Mouse (Mus musculus) myocyte (in vitro differentiated cells): ENCODE measurements around the gene Hlcs.

Experiments
- E2F4 ChIP-seq: IDR thresholded peaks from one replicate; pipeline ENCODE4 v1.6.1; 2011; ENCODE audit warnings: mild to moderate bottlenecking, control low read depth, moderate library complexity; ENCODE audit not compliant: insufficient read depth
- MAX ChIP-seq: IDR thresholded peaks from one replicate; pipeline ENCODE4 v1.6.1; 2011; ENCODE audit warnings: low read depth, mild to moderate bottlenecking, control low read depth
- MYOD1 ChIP-seq, 3 experiments: IDR thresholded peaks; one replicate each; pipeline ENCODE4 v1.6.1; 2011; ENCODE audit warnings: control low read depth in 2 of 3, low read depth in 2 of 3, mild to moderate bottlenecking in 2 of 3, moderate library complexity in 1 of 3; ENCODE audit not compliant: insufficient read length in 2 of 3, control insufficient read depth in 1 of 3
- POLR2A ChIP-seq: IDR thresholded peaks from one replicate; pipeline ENCODE4 v1.6.1; 2011; ENCODE audit warnings: low read depth, mild to moderate bottlenecking, control low read depth, moderate library complexity; ENCODE audit not compliant: insufficient read length
- POLR2AphosphoS2 ChIP-seq: IDR thresholded peaks from one replicate; pipeline ENCODE4 v1.6.1; 2011; ENCODE audit warnings: low read depth, control low read depth; ENCODE audit not compliant: insufficient read length
- USF1 ChIP-seq: IDR thresholded peaks from one replicate; pipeline ENCODE4 v1.6.1; 2011; ENCODE audit warnings: low read depth, mild to moderate bottlenecking, control low read depth, moderate library complexity

DNA sequence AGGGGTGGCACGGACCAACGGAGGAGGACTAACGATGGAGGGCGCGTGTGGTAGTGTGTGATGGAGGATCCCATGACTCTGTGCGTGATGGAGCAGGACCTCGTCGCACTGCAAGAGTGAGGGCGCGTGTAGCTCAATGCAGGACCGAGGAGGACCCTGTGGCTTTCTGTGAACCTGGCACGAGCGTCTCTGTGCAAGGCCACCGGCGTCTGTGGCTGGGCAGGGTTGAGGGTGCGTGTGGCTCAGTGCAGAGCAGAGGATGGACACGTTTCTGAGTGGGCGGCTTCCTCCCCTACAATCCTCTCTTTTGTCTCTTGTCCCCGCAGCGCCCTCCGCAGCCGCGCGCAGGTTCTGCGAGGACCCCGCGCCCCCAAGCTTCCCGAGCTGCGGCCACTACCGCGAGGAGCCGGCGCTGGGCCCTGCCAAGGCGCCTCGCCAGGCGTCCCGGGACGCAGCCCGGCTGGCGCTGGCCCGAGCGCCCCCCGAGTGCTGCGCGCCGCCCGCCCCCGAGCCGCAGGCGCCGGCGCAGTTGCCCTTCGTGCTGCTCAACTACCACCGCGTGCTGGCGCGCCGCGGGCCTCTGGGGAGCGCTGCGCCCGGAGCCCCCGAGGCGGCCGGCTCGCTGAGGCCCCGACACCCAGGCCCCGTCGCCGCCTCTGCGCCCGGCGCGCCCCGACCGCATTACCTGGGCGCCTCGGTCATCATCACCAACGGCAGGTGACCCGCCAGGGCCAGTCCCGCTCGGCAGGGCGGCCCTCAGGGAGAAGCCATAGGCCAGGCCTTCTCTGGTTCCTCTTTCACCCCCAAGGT, 188.0 kb downstream of the Hlcs start:
- TF ChIP-seq POLR2A (no peak), E2F4 (no peak), POLR2AphosphoS2 (no peak), MAX (no peak), USF1 (no peak), MYOD1 (IDR thresholded peaks at IDR 0.05; ENCODE audit: control insufficient read depth in 1 of 3, insufficient read length in 2 of 3, low read depth in 2 of 3) (no peak)
